In the genomic region with DNA sequence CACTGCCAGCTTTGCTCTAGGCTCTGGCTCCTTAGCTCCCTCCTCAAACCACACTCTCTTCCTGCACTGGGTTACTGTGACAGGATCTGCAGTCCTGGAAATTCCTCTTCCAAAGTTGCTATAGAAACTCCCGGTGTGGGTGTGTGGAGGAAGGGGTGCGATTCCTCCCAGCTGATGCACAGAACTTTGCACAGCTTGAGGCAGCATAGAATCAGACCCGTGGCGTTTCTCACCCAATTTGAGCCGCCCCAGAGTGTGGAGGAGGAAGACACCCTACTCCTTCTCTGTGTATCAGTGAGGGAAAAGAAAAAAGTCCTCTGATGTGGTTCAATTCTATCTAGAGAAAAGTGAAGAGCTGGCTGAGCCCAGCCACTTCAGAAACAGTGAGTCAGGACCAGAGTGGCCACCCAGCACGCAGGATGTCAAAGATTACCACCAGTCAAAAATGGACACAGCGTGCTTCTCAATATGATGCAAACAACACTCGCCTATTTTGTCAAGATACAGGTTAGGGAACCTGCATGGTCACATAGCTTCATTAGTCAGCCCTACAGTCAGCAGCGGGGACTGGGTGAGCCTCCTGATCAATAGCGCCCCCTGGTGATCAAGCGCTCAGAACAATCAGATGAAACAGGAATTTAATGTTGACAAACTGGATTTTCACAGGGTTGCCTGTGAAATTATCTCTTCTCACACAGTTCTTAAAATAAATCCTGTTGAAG, we compare ENCODE assay signal across 7 mouse cellular contexts.
A peak's percentile ranks its signal among the peaks of the same experiment; 100 is the strongest.
DNase-seq lines count a peak whose midpoint lies in the region; ATAC-seq and TF ChIP-seq lines count a peak whose summit lies in the region.

No protein-coding gene starts in this region.

- peak; percentile 75 for ATAC-seq in midbrain, embryonic 13.5 days

- H3K27ac ChIP-seq in thymus, adult 2 months (ENCODE audit: control insufficient read depth, insufficient read depth, low read length) = no peak overlapping the region
- no peak overlapping the region for H3K27ac ChIP-seq in cerebellum, adult 2 months (ENCODE audit: insufficient read depth, low read length)
- H3K27ac ChIP-seq in midbrain, embryonic 13.5 days = no peak overlapping the region

- H3K4me3 ChIP-seq in thymus, adult 2 months (ENCODE audit: control insufficient read depth, insufficient read depth, low read length) = no peak overlapping the region
- H3K4me3 ChIP-seq in cerebellum, adult 2 months (replicated peaks; ENCODE audit: insufficient read depth, low read depth, low read length) = no peak overlapping the region
- H3K4me3 ChIP-seq in midbrain, embryonic 13.5 days (replicated peaks) = no peak overlapping the region

- H3K4me1 ChIP-seq in thymus, adult 2 months (replicated peaks; ENCODE audit: control insufficient read depth, insufficient read depth, low read length) = no peaks in the 10 kb centered on the region
- H3K4me1 ChIP-seq in cerebellum, adult 2 months (ENCODE audit: control insufficient read depth, insufficient read depth, low read length) = no peaks in the 10 kb centered on the region
- H3K4me1 ChIP-seq in midbrain, embryonic 13.5 days (replicated peaks) = no peaks in the 10 kb centered on the region

- no peak for TF ChIP-seq POLR2A in thymus, adult 2 months (IDR thresholded peaks at IDR 0.05; ENCODE audit: control insufficient read depth, extremely low read depth, insufficient read depth, low read length, poor library complexity)
- no peak for TF ChIP-seq POLR2A in cerebellum, adult 2 months (IDR thresholded peaks at IDR 0.05; ENCODE audit: borderline replicate concordance, insufficient read depth, low read length)

- TF ChIP-seq CTCF in thymus, adult 2 months (IDR thresholded peaks at IDR 0.05; ENCODE audit: borderline replicate concordance, control insufficient read depth, extremely low read depth, insufficient read depth, low read length, poor library complexity) = no peak
- peak; percentile 52; the same call in 1 of the 2 replicates for TF ChIP-seq CTCF in cerebellum, adult 2 months (IDR thresholded peaks at IDR 0.05; ENCODE audit: borderline replicate concordance, insufficient read depth, low read depth, low read length)

- no peak overlapping the region for H3K9ac ChIP-seq in midbrain, embryonic 13.5 days (replicated peaks)

- DNase-seq in thymus, postnatal 4 days = peak; percentile 39
- no peak for DNase-seq in thymus, adult 2 months
- DNase-seq in cerebellum, adult 2 months = peak; percentile 47 to 53
- peak; percentile 92 for DNase-seq in frontal cortex, adult 2 months (ENCODE audit: extremely low spot score in 1 of 2, low spot score in 1 of 2)
- DNase-seq in layer of hippocampus, postnatal 10 days (ENCODE audit: low spot score in 2 of 2) = peak; percentile 76 to 83
- no peak for DNase-seq in spleen, adult 18-20 months

- no peaks in the 10 kb centered on the region for H3K9me3 ChIP-seq in midbrain, embryonic 13.5 days

- WGBS in thymus, adult 2 months = 43% methylated on average over 11 of the region's 11 CpGs
- WGBS in cerebellum, adult 2 months = 27% methylated on average over 11 of the region's 11 CpGs
- WGBS in midbrain, embryonic 13.5 days = 29% methylated on average over 11 of the region's 11 CpGs

- H3K27me3 ChIP-seq in thymus, adult 2 months (ENCODE audit: control insufficient read depth, insufficient read depth, low read length) = no peaks in the 10 kb centered on the region
- no peaks in the 10 kb centered on the region for H3K27me3 ChIP-seq in cerebellum, adult 2 months (ENCODE audit: control insufficient read depth, insufficient read depth, low read length)
- no peaks in the 10 kb centered on the region for H3K27me3 ChIP-seq in midbrain, embryonic 13.5 days

- no peaks in the 10 kb centered on the region for H3K36me3 ChIP-seq in thymus, adult 2 months (ENCODE audit: control insufficient read depth, insufficient read depth, low read length)
- H3K36me3 ChIP-seq in midbrain, embryonic 13.5 days = no peaks in the 10 kb centered on the region

- H3K4me2 ChIP-seq in midbrain, embryonic 13.5 days (replicated peaks) = no peak overlapping the region

Comparison
In these comparisons a context has a peak if more than half of its experiments do, and no peak if none do; other contexts are left out.
1. DNase-seq: peak in thymus, postnatal 4 days (single experiment), cerebellum, adult 2 months (2 of 2), frontal cortex, adult 2 months (2 of 2) and layer of hippocampus, postnatal 10 days (2 of 2); none in thymus, adult 2 months (single experiment) and spleen, adult 18-20 months (0 of 2).